Mouse (Mus musculus) G1E (cell line): ENCODE data around the gene Grin2b. TPM values are rescaled to one million over a fixed set of nuclear protein-coding genes. Genes with fewer than 3 reads are reported as not detected.
"Not testable (repeated sequence)": the region's sequence is repeated elsewhere in the genome, so short reads cannot be mapped to it uniquely, and the experiment has no call there.

Experiments used
- ATAC-seq: 2 replicates; pipeline ENCODE4 v1.8.0; 2016; ENCODE audit warnings: mild to moderate bottlenecking; ENCODE audit not compliant: insufficient number of reproducible peaks, poor library complexity, low FRiP score, severe bottlenecking; ENCODE audit errors: extremely low read depth
- DNase-seq: peaks from one replicate; pipeline ENCODE4 v3.0.0; 2012; ENCODE audit warnings: low spot score
- H3K27me3 ChIP-seq: 2 replicates; pipeline ENCODE4 v1.6.1; 2012; ENCODE audit warnings: mild to moderate bottlenecking, low read length, inconsistent platforms; ENCODE audit not compliant: insufficient read depth
- H3K36me3 ChIP-seq: replicated peaks from 2 replicates; pipeline ENCODE3; 2012; ENCODE audit warnings: mild to moderate bottlenecking, inconsistent platforms
- H3K4me1 ChIP-seq: 2 replicates; pipeline ENCODE4 v1.6.1; 2012; ENCODE audit warnings: low read depth, low read length, inconsistent platforms, mixed read lengths; ENCODE audit not compliant: insufficient read depth
- H3K4me3 ChIP-seq: 2 replicates; pipeline ENCODE4 v1.5.1; 2012; ENCODE audit warnings: low read depth, mild to moderate bottlenecking, inconsistent platforms, low read length, moderate library complexity, mixed read lengths
- H3K9me3 ChIP-seq: replicated peaks from 2 replicates; pipeline ENCODE4 v1.6.1; 2012; ENCODE audit warnings: inconsistent platforms
- CTCF ChIP-seq: IDR thresholded peaks from 2 replicates; pipeline ENCODE4 v1.5.1; 2012; ENCODE audit warnings: low read depth, low read length, inconsistent platforms, mixed read lengths
- GATA1 ChIP-seq: IDR thresholded peaks from 2 replicates; pipeline ENCODE4 v1.6.1; 2012; ENCODE audit warnings: borderline replicate concordance, low read length, inconsistent platforms, mixed read lengths
- GATA2 ChIP-seq: IDR thresholded peaks from 2 replicates; pipeline ENCODE4 v1.6.1; 2012; ENCODE audit warnings: low read depth, low read length, inconsistent platforms, borderline replicate concordance
- POLR2AphosphoS5 ChIP-seq: IDR thresholded peaks from 2 replicates; pipeline ENCODE4 v1.6.1; 2012; ENCODE audit warnings: low read depth, low read length, inconsistent platforms; ENCODE audit not compliant: insufficient replicate concordance
- TAL1 ChIP-seq: conservative IDR thresholded peaks from 2 replicates; pipeline ENCODE4 v1.6.1; 2012; ENCODE audit warnings: low read depth, low read length, inconsistent platforms, mixed read lengths
- polyA plus RNA-seq: library from polyadenylated mRNA; stranded (reverse); fragments of >175 nt; gene quantifications from 2 replicates; pipeline ENCODE4 v1.2.3, GENCODE M21; 2012
- total RNA-seq, 2 experiments: library from RNA; stranded (forward) in 1 of 2; stranded (reverse) in 1 of 2; fragments of 200-1000 nt in 1 of 2; fragments of >200 nt in 1 of 2; fragmentation: Nextera tagmentation in 1 of 2; gene quantifications; 2 replicates each; pipeline ENCODE4 v1.2.3; 2014 to 2017

The Grin2b gene
- total and polyA plus RNA-seq, 3 experiments: 0.05 TPM; not detected in 2

- DNase-seq (no peak), ATAC-seq (no peak)
- TF ChIP-seq POLR2AphosphoS5: no peak
- TF ChIP-seq GATA2: no peak
- no peak for TF ChIP-seq TAL1
- no peak for TF ChIP-seq GATA1
- TF ChIP-seq CTCF: no peak
- Histone ChIP-seq H3K4me1 (no peaks in the 10 kb centered on the region), H3K36me3 (no peaks in the 10 kb centered on the region), H3K9me3 (peaks cover 41% of the 10 kb centered on the region), H3K27me3 (no peaks in the 10 kb centered on the region), H3K4me3 (no peak overlapping the region)
Observed at GRCm38 (mm10) chr6:135714236-135714635, 459.1 kb downstream of the Grin2b start.

- DNase-seq (no peak), ATAC-seq (no peak)
- Histone ChIP-seq H3K4me3 (no peak overlapping the region), H3K36me3 (no peaks in the 10 kb centered on the region), H3K4me1 (no peaks in the 10 kb centered on the region), H3K9me3 (peaks cover 43% of the 10 kb centered on the region), H3K27me3 (no peaks in the 10 kb centered on the region)
- TF ChIP-seq GATA2: no peak
- TF ChIP-seq POLR2AphosphoS5: no peak
- no peak for TF ChIP-seq TAL1
- TF ChIP-seq GATA1: no peak
- no peak for TF ChIP-seq CTCF
Observed at GRCm38 (mm10) chr6:135713716-135714115, 459.6 kb downstream of the Grin2b start.

GRCm38 (mm10) chr6:135706850-135707522 lies 466.3 kb downstream of the Grin2b start:
- ATAC-seq, DNase-seq, H3K4me3 ChIP-seq, H3K36me3 ChIP-seq, H3K27me3 ChIP-seq, H3K4me1 ChIP-seq: not testable (repeated sequence)
- peaks cover 52% of the 10 kb centered on the region for H3K9me3 ChIP-seq

GRCm38 (mm10) chr6:135703655-135704054 lies 469.7 kb downstream of the Grin2b start:
- ATAC-seq: no peak
- Histone ChIP-seq H3K9me3 (peaks cover 61% of the 10 kb centered on the region), H3K4me3 (no peak overlapping the region)

GRCm38 (mm10) chr6:135701361-135701760 lies 471.9 kb downstream of the Grin2b start:
- Histone ChIP-seq H3K36me3 (no peaks in the 10 kb centered on the region), H3K9me3 (peaks cover 54% of the 10 kb centered on the region), H3K4me1 (no peaks in the 10 kb centered on the region), H3K27me3 (no peaks in the 10 kb centered on the region), H3K4me3 (no peak overlapping the region)
- ATAC-seq: no peak
- no peak for DNase-seq
- TF ChIP-seq POLR2AphosphoS5 (no peak), CTCF (no peak), TAL1 (no peak), GATA1 (no peak), GATA2 (no peak)

More at GRCm38 (mm10) chr6:135703655-135704054, 469.7 kb downstream of the Grin2b start:
- Histone ChIP-seq H3K27me3 (no peaks in the 10 kb centered on the region), H3K4me1 (no peaks in the 10 kb centered on the region), H3K36me3 (no peaks in the 10 kb centered on the region)
- no peak for DNase-seq
- TF ChIP-seq GATA1 (no peak), POLR2AphosphoS5 (no peak), CTCF (no peak), GATA2 (no peak), TAL1 (no peak)

- Histone ChIP-seq H3K27me3 (no peaks in the 10 kb centered on the region), H3K9me3 (peaks cover 56% of the 10 kb centered on the region), H3K4me3 (no peak overlapping the region), H3K4me1 (no peaks in the 10 kb centered on the region), H3K36me3 (no peaks in the 10 kb centered on the region)
- TF ChIP-seq GATA1 (no peak), CTCF (no peak), TAL1 (no peak), GATA2 (no peak), POLR2AphosphoS5 (no peak)
- DNase-seq: no peak
- no peak for ATAC-seq
Observed at GRCm38 (mm10) chr6:135700717-135701345, 472.5 kb downstream of the Grin2b start.

- no peaks in the 10 kb centered on the region for H3K4me1 ChIP-seq
- TF ChIP-seq GATA2 (no peak), TAL1 (no peak), POLR2AphosphoS5 (no peak), CTCF (no peak), GATA1 (no peak)
- H3K36me3 ChIP-seq: no peaks in the 10 kb centered on the region
- DNase-seq: no peak
- no peaks in the 10 kb centered on the region for H3K27me3 ChIP-seq
- ATAC-seq: no peak
- H3K4me3 ChIP-seq: no peak overlapping the region
- peaks cover 37% of the 10 kb centered on the region for H3K9me3 ChIP-seq
Observed at GRCm38 (mm10) chr6:135692533-135692932, 480.8 kb downstream of the Grin2b start.
